Mouse (Mus musculus): ENCODE measurements around the gene Ttn. TPM values are rescaled to one million over a fixed set of nuclear protein-coding genes. Genes with fewer than 3 reads are reported as not detected.

Gene Ttn
- total and polyA plus RNA-seq, 3 experiments, result under 0.01 to 0.03 TPM; not detected in 1

GRCm38 (mm10) chr2:76926927-76927326, 55.4 kb downstream of the Ttn start:
- H3K4me1 ChIP-seq (ENCODE audit: control insufficient read depth in 1 of 2, insufficient read depth in 2 of 2, low read length in 2 of 2), result peaks cover 0 to 3% of the 10 kb centered on the region in 2 experiments; a peak in 1 of 4 replicates
- H3K9ac ChIP-seq (ENCODE audit: control insufficient read depth, low read depth, low read length, poor library complexity, severe bottlenecking), result no peak overlapping the region
- H3K27me3 ChIP-seq (ENCODE audit: control insufficient read depth in 1 of 2, insufficient read depth in 2 of 2, low read length in 2 of 2), result no peaks in the 10 kb centered on the region
- no peaks in the 10 kb centered on the region for H3K9me3 ChIP-seq (replicated peaks; ENCODE audit: insufficient read depth, low read length)
- no peaks in the 10 kb centered on the region for H3K36me3 ChIP-seq (ENCODE audit: control insufficient read depth in 1 of 2, insufficient read depth in 2 of 2, low read length in 2 of 2)
- no peak overlapping the region for H3K27ac ChIP-seq (ENCODE audit: control insufficient read depth, low read depth, low read length)
- H3K4me3 ChIP-seq (ENCODE audit: control insufficient read depth in 1 of 2, insufficient read depth in 1 of 2, low read depth in 2 of 2, low read length in 2 of 2), result no peak overlapping the region
- TF ChIP-seq MXI1 (IDR thresholded peaks at IDR 0.05; ENCODE audit: low read depth, low read length), result no peak
- TF ChIP-seq E2F4 (IDR thresholded peaks at IDR 0.05; ENCODE audit: borderline replicate concordance, low read depth, low read length), result no peak
- TF ChIP-seq NRF1 (IDR thresholded peaks at IDR 0.05; ENCODE audit: insufficient read depth, low read depth, low read length, poor library complexity, severe bottlenecking), result no peak
- no peak for TF ChIP-seq ETS1 (IDR thresholded peaks at IDR 0.05; ENCODE audit: low read depth, low read length)
- TF ChIP-seq CHD1 (IDR thresholded peaks at IDR 0.05; ENCODE audit: low read depth, low read length), result no peak
- no peaks in the 10 kb centered on the region for H3K79me2 ChIP-seq (ENCODE audit: control insufficient read depth, insufficient read depth, low read length, poor library complexity)
- DNase-seq (ENCODE audit: low read depth, low spot score), result no peak

DNA sequence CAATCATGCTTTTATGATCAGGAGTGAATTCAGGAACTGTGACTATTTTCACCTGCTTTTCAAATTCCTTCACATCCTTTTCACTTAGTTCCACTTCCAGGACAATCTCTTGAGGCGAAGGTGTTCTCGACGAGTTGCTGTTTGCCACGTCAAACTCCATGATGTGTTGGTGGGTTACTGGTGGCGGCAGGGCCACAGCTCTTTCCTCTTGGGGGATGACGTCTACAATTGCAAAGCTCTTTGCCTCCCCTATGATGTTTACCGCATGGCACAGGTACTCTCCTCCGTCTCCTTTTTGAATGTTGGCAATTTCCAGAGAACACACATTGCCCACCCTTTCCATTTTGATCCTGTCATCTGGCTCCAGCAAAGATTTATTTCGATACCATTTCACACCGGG, 67.4 kb downstream of the Ttn start:
- no peaks in the 10 kb centered on the region for H3K9me3 ChIP-seq (replicated peaks; ENCODE audit: insufficient read depth, low read length)
- TF ChIP-seq KAT2A (conservative IDR thresholded peaks at IDR 0.05; ENCODE audit: low read depth, low read length) (no peak), TBP (IDR thresholded peaks at IDR 0.05; ENCODE audit: low read depth, low read length) (no peak), ZKSCAN1 (IDR thresholded peaks at IDR 0.05; ENCODE audit: low read depth, low read length) (no peak), ELF1 (IDR thresholded peaks at IDR 0.05; ENCODE audit: low read depth, low read length) (no peak), E2F4 (IDR thresholded peaks at IDR 0.05; ENCODE audit: borderline replicate concordance, low read depth, low read length) (no peak), RAD21 (IDR thresholded peaks at IDR 0.05; ENCODE audit: low read depth, low read length) (no peak), MAX (IDR thresholded peaks at IDR 0.05; ENCODE audit: low read length) (no peak), HCFC1 (IDR thresholded peaks at IDR 0.05; ENCODE audit: low read depth, low read length) (no peak), UBTF (IDR thresholded peaks at IDR 0.05; ENCODE audit: borderline replicate concordance, insufficient read depth, low read depth, low read length) (no peak), ZMIZ1 (IDR thresholded peaks at IDR 0.05; ENCODE audit: low read depth, low read length) (no peak), SIN3A (IDR thresholded peaks at IDR 0.05; ENCODE audit: low read length) (no peak), USF2 (IDR thresholded peaks at IDR 0.05; ENCODE audit: borderline replicate concordance in 1 of 2, insufficient read depth in 1 of 2, low read depth in 1 of 2, low read length in 2 of 2) (no peak), POLR2AphosphoS2 (IDR thresholded peaks at IDR 0.05; ENCODE audit: low read length) (no peak), GATA1 (IDR thresholded peaks at IDR 0.05; ENCODE audit: low read depth, low read length) (no peak), RCOR1 (IDR thresholded peaks at IDR 0.05; ENCODE audit: low read depth, low read length) (no peak), NRF1 (IDR thresholded peaks at IDR 0.05; ENCODE audit: insufficient read depth, low read depth, low read length, poor library complexity, severe bottlenecking) (no peak)
- no peak overlapping the region for H3K4me3 ChIP-seq (ENCODE audit: control insufficient read depth in 1 of 2, insufficient read depth in 1 of 2, low read depth in 2 of 2, low read length in 2 of 2)

More for the DNA sequence above, 67.4 kb downstream of the Ttn start:
- Histone ChIP-seq H3K9ac (ENCODE audit: control insufficient read depth, low read depth, low read length, poor library complexity, severe bottlenecking) (no peak overlapping the region), H3K27me3 (ENCODE audit: control insufficient read depth in 1 of 2, insufficient read depth in 2 of 2, low read length in 2 of 2) (no peaks in the 10 kb centered on the region), H3K4me1 (ENCODE audit: control insufficient read depth in 1 of 2, insufficient read depth in 2 of 2, low read length in 2 of 2) (no peaks in the 10 kb centered on the region), H3K27ac (ENCODE audit: control insufficient read depth, low read depth, low read length) (no peak overlapping the region), H3K36me3 (ENCODE audit: control insufficient read depth in 1 of 2, insufficient read depth in 2 of 2, low read length in 2 of 2) (no peaks in the 10 kb centered on the region), H3K79me2 (ENCODE audit: control insufficient read depth, insufficient read depth, low read length, poor library complexity) (no peaks in the 10 kb centered on the region)
- DNase-seq (ENCODE audit: low read depth, low spot score), result no peak

Data from MEL (cell line).